Mouse (Mus musculus): ENCODE results near the gene Rab39. TPM values are rescaled to one million over a fixed set of nuclear protein-coding genes. Genes with fewer than 3 reads are reported as not detected.
A peak's percentile ranks its signal among the peaks of the same experiment; 100 is the strongest.

Rab39 gene
- polyA plus RNA-seq, 1 experiment, result 1.8 TPM

DNA sequence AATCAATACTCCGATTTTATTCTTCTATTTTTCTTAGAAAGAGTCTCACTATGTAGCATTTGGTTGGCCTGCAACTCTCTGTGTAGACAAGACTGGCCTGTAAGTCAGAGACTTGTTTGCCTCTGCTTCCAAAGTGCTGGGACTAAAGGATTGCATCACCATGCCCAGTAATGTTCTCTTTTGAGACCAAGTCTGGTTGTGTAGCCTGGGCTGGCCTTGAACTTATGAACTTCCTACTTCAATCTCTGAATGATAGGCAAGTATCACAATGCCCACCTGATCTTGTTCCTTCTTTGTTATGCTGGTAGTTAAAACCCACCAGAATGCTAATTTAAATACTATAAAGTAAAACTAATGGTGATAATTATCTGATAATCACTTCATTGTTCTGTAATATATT is 3.0 kb downstream of the Rab39 start:
- DNase-seq (ENCODE audit: low read depth in 1 of 2, low spot score in 2 of 2), result no peak
- no peaks in the 10 kb centered on the region; the same call in 1 of the 2 replicates for H3K4me1 ChIP-seq (ENCODE audit: control insufficient read depth, insufficient read depth, insufficient read length)
- H3K27me3 ChIP-seq (ENCODE audit: control insufficient read depth, insufficient read depth, low read length), result no peaks in the 10 kb centered on the region
- H3K27ac ChIP-seq (ENCODE audit: insufficient read depth, low read length), result no peak overlapping the region
- 92% methylated on average over 1 of the region's 1 CpGs for WGBS
- no peaks in the 10 kb centered on the region for H3K36me3 ChIP-seq (ENCODE audit: control insufficient read depth, insufficient read depth, low read length)
- TF ChIP-seq CTCF (IDR thresholded peaks at IDR 0.05; ENCODE audit: extremely low read depth, insufficient read depth, insufficient read length, insufficient replicate concordance) (no peak), POLR2A (IDR thresholded peaks at IDR 0.05; ENCODE audit: low read depth, low read length) (no peak)
- no peak overlapping the region for H3K4me3 ChIP-seq (ENCODE audit: extremely low read depth, insufficient read depth, insufficient read length)

GRCm38 (mm10) chr9:53700496-53700895 is 5.5 kb downstream of the Rab39 start:
- H3K27ac ChIP-seq (ENCODE audit: insufficient read depth, low read length), result no peak overlapping the region; the same call in 1 of the 2 replicates
- no peaks in the 10 kb centered on the region; the same call in 1 of the 2 replicates for H3K4me1 ChIP-seq (ENCODE audit: control insufficient read depth, insufficient read depth, insufficient read length)
- no peaks in the 10 kb centered on the region for H3K27me3 ChIP-seq (ENCODE audit: control insufficient read depth, insufficient read depth, low read length)
- no peak overlapping the region for H3K4me3 ChIP-seq (ENCODE audit: extremely low read depth, insufficient read depth, insufficient read length)
- 2% methylated on average over 4 of the region's 4 CpGs for WGBS
- no peak for TF ChIP-seq CTCF (IDR thresholded peaks at IDR 0.05; ENCODE audit: extremely low read depth, insufficient read depth, insufficient read length, insufficient replicate concordance)
- TF ChIP-seq POLR2A (IDR thresholded peaks at IDR 0.05; ENCODE audit: low read depth, low read length), result no peak
- DNase-seq (ENCODE audit: low read depth in 1 of 2, low spot score in 2 of 2), result peak in 1 of 2 experiments; percentile 21
- no peaks in the 10 kb centered on the region for H3K36me3 ChIP-seq (ENCODE audit: control insufficient read depth, insufficient read depth, low read length)

DNA sequence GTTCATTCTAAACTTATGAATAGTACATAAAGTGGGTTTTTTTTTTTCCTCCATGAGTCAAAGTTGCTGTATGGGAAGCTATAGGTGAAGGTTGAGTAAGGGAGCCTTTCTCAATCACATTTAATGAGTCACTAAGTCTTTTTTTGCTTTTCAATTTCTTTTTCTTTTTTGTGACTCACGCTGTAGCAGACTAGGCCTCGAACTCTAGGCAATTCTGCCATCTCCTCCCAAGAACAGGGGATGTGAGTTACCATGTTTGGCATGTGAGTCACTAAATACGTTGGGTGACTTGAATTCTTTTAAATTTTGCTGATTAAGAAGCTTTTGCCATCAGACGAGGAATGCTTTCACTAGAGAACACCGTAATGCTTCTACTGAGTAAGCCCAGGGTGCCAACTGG is 10.2 kb downstream of the Rab39 start:
- DNase-seq (ENCODE audit: low read depth in 1 of 2, low spot score in 2 of 2), result no peak
- TF ChIP-seq POLR2A (IDR thresholded peaks at IDR 0.05; ENCODE audit: low read depth, low read length), result no peak
- TF ChIP-seq CTCF (IDR thresholded peaks at IDR 0.05; ENCODE audit: extremely low read depth, insufficient read depth, insufficient read length, insufficient replicate concordance), result no peak

GRCm38 (mm10) chr9:53693718-53694117 is 12.3 kb downstream of the Rab39 start:
- DNase-seq (ENCODE audit: low read depth in 1 of 2, low spot score in 2 of 2), result peak in 1 of 2 experiments; percentile 8
- Histone ChIP-seq H3K36me3 (ENCODE audit: control insufficient read depth, insufficient read depth, low read length) (no peaks in the 10 kb centered on the region), H3K4me1 (ENCODE audit: control insufficient read depth, insufficient read depth, insufficient read length) (no peaks in the 10 kb centered on the region), H3K27me3 (ENCODE audit: control insufficient read depth, insufficient read depth, low read length) (no peaks in the 10 kb centered on the region), H3K27ac (ENCODE audit: insufficient read depth, low read length) (no peak overlapping the region), H3K4me3 (ENCODE audit: extremely low read depth, insufficient read depth, insufficient read length) (no peak overlapping the region)
- 13% methylated on average over 1 of the region's 1 CpGs for WGBS
- no peak for TF ChIP-seq CTCF (IDR thresholded peaks at IDR 0.05; ENCODE audit: extremely low read depth, insufficient read depth, insufficient read length, insufficient replicate concordance)
- TF ChIP-seq POLR2A (IDR thresholded peaks at IDR 0.05; ENCODE audit: low read depth, low read length), result no peak

More for the DNA sequence above, 10.2 kb downstream of the Rab39 start:
- Histone ChIP-seq H3K36me3 (ENCODE audit: control insufficient read depth, insufficient read depth, low read length) (no peaks in the 10 kb centered on the region), H3K27me3 (ENCODE audit: control insufficient read depth, insufficient read depth, low read length) (no peaks in the 10 kb centered on the region), H3K27ac (ENCODE audit: insufficient read depth, low read length) (no peak overlapping the region), H3K4me1 (ENCODE audit: control insufficient read depth, insufficient read depth, insufficient read length) (no peaks in the 10 kb centered on the region; the same call in 1 of the 2 replicates), H3K4me3 (ENCODE audit: extremely low read depth, insufficient read depth, insufficient read length) (no peak overlapping the region)
- WGBS, result 91% methylated on average over 5 of the region's 5 CpGs

- WGBS, result 73% methylated on average over 7 of the region's 7 CpGs
- H3K36me3 ChIP-seq (ENCODE audit: control insufficient read depth, insufficient read depth, low read length), result no peaks in the 10 kb centered on the region
- no peak overlapping the region for H3K4me3 ChIP-seq (ENCODE audit: extremely low read depth, insufficient read depth, insufficient read length)
- no peak for TF ChIP-seq CTCF (IDR thresholded peaks at IDR 0.05; ENCODE audit: extremely low read depth, insufficient read depth, insufficient read length, insufficient replicate concordance)
- TF ChIP-seq POLR2A (IDR thresholded peaks at IDR 0.05; ENCODE audit: low read depth, low read length), result no peak
- no peaks in the 10 kb centered on the region for H3K27me3 ChIP-seq (ENCODE audit: control insufficient read depth, insufficient read depth, low read length)
- H3K4me1 ChIP-seq (ENCODE audit: control insufficient read depth, insufficient read depth, insufficient read length), result no peaks in the 10 kb centered on the region
- no peak for DNase-seq (ENCODE audit: low read depth in 1 of 2, low spot score in 2 of 2)
- no peak overlapping the region for H3K27ac ChIP-seq (ENCODE audit: insufficient read depth, low read length)
These were observed 14.0 kb downstream of the Rab39 start for GRCm38 (mm10) chr9:53691745-53692670.

DNA sequence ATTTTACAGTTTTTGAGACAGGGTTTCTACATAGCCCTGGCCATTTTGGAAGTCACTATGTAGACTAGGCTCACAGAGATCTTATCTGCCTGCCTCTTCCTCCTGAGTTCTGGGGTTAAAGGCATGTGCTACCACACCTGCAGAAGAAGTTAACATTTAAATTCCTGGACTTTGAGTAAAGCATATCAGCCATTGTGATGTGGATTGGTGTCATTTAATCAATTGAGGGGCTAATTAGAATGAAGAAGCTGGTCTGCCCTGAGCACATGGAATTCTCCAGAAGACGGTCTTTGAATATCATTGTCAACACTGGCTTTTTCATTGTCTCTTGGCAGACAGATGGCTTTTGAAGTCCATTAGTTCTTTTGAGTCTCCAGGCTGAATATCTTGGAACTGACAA is 25.2 kb downstream of the Rab39 start:
- no peak for DNase-seq (ENCODE audit: low read depth in 1 of 2, low spot score in 2 of 2)
- Histone ChIP-seq H3K27me3 (ENCODE audit: control insufficient read depth, insufficient read depth, low read length) (no peaks in the 10 kb centered on the region), H3K36me3 (ENCODE audit: control insufficient read depth, insufficient read depth, low read length) (no peaks in the 10 kb centered on the region), H3K27ac (ENCODE audit: insufficient read depth, low read length) (no peak overlapping the region), H3K4me1 (ENCODE audit: control insufficient read depth, insufficient read depth, insufficient read length) (no peaks in the 10 kb centered on the region), H3K4me3 (ENCODE audit: extremely low read depth, insufficient read depth, insufficient read length) (no peak overlapping the region)
- no peak for TF ChIP-seq POLR2A (IDR thresholded peaks at IDR 0.05; ENCODE audit: low read depth, low read length)
- no peak for TF ChIP-seq CTCF (IDR thresholded peaks at IDR 0.05; ENCODE audit: extremely low read depth, insufficient read depth, insufficient read length, insufficient replicate concordance)
- WGBS, result 98% methylated on average over 1 of the region's 1 CpGs

- Histone ChIP-seq H3K27me3 (ENCODE audit: control insufficient read depth, insufficient read depth, low read length) (no peaks in the 10 kb centered on the region), H3K4me3 (ENCODE audit: extremely low read depth, insufficient read depth, insufficient read length) (no peak overlapping the region), H3K27ac (ENCODE audit: insufficient read depth, low read length) (no peak overlapping the region), H3K36me3 (ENCODE audit: control insufficient read depth, insufficient read depth, low read length) (no peaks in the 10 kb centered on the region), H3K4me1 (ENCODE audit: control insufficient read depth, insufficient read depth, insufficient read length) (no peaks in the 10 kb centered on the region)
- 71% methylated on average over 4 of the region's 4 CpGs for WGBS
- no peak for DNase-seq (ENCODE audit: low read depth in 1 of 2, low spot score in 2 of 2)
- TF ChIP-seq CTCF (IDR thresholded peaks at IDR 0.05; ENCODE audit: extremely low read depth, insufficient read depth, insufficient read length, insufficient replicate concordance) (no peak), POLR2A (IDR thresholded peaks at IDR 0.05; ENCODE audit: low read depth, low read length) (no peak)
These were observed 29.1 kb downstream of the Rab39 start for GRCm38 (mm10) chr9:53676921-53677320.
